ENCODE assay signal across 9 mouse cellular contexts in the genomic region with DNA sequence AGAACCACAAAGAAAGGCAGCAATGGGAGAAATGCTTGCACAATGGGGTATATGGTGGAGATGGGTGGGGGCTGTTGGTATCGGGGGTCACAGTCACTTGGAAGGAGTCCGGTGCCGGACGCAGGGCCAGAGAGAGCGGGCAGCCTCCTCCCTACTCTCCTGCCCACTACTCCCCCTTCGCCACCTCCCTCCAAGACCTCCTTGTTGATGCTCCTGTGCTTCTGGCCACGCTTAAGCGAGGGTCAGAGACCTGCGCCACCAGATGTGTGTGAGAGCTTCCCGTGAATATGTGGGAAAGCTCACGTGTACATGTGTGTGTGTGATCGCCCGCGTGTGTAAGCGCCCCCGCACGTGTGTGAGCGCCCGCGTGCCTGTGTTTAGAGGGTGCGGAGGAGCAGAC. TPM values are rescaled to one million over a fixed set of nuclear protein-coding genes. Genes with fewer than 3 reads are reported as not detected.
DNase-seq lines count a peak whose midpoint lies in the region; ATAC-seq and TF ChIP-seq lines count a peak whose summit lies in the region.
"Had no signal": no experiment of that assay in that cellular context is flagged by ENCODE, and none has a peak within 500 bp of the region (broad histone marks: within the 10 kb centered on the region; RNA-seq: fewer than 3 reads in every experiment).

No protein-coding gene starts in this region.

- H3K4me2 ChIP-seq in liver, embryonic 14.5 days (ENCODE audit: low read depth): peak overlapping the region; percentile 58

- TF ChIP-seq EP300 in liver, embryonic 14.5 days (IDR thresholded peaks at IDR 0.05; ENCODE audit: low read depth): no peak

- H3K4me1 ChIP-seq in liver, embryonic 14.5 days (replicated peaks; ENCODE audit: control insufficient read depth in 2 of 2, insufficient read depth in 2 of 2, low read length in 1 of 2): peaks cover 2 to 8% of the 10 kb centered on the region in 2 experiments; a peak in 2 of 4 replicates

- no peak overlapping the region for H3K27ac ChIP-seq in liver, embryonic 14.5 days

- H3K27me3 ChIP-seq in liver, embryonic 14.5 days (ENCODE audit: control insufficient read depth, insufficient read depth, low read length): peaks cover 29% of the 10 kb centered on the region

- TF ChIP-seq CTCF in liver, embryonic 14.5 days (IDR thresholded peaks at IDR 0.05; ENCODE audit: low read depth): no peak

- no peak overlapping the region for H3K9ac ChIP-seq in liver, embryonic 14.5 days (replicated peaks)

- H3K9me3 ChIP-seq in liver, embryonic 14.5 days (ENCODE audit: control insufficient read depth, low read length): no peaks in the 10 kb centered on the region

- WGBS in liver, embryonic 14.5 days (ENCODE audit: insufficient replicate concordance): 11% methylated on average over 21 of the region's 21 CpGs

- ATAC-seq in cerebellum, adult (ENCODE audit: insufficient number of reproducible peaks, low FRiP score, low TSS enrichment): no peak
- ATAC-seq in liver, embryonic 14.5 days (ENCODE audit: insufficient read depth): no peak

- no peaks in the 10 kb centered on the region for H3K36me3 ChIP-seq in liver, embryonic 14.5 days (replicated peaks; ENCODE audit: control insufficient read depth, insufficient read depth, low read depth)

- DNase-seq in cerebellum, postnatal 25 days: peak; percentile 25
- peak; percentile 19 for DNase-seq in right cerebral cortex, adult 18-20 months
- DNase-seq in right cerebral cortex, postnatal 25 days: no peak
- no peak for DNase-seq in liver, embryonic 14.5 days (ENCODE audit: low read depth in 3 of 3, low spot score in 3 of 3)
- DNase-seq in telencephalon, adult 2 months (ENCODE audit: low read depth, low spot score): peak; percentile 4
- no peak for DNase-seq in adrenal gland, adult 2 months
- DNase-seq in gastrocnemius, postnatal 4 days (ENCODE audit: low spot score in 2 of 2): no peak

- H3K4me3 ChIP-seq in liver, embryonic 14.5 days (ENCODE audit: insufficient read depth in 1 of 2, low read depth in 2 of 2, low read length in 2 of 2): peak overlapping the region; percentile 12 to 25; a peak in 1 of 4 replicates

RNA-seq across cellular contexts. Expression of a gene that starts 0.3 kb away (rescaled TPM):
- polyA plus RNA-seq in liver, embryonic 14.5 days (2012; rRNA removed): 1.0 and 1.3 TPM in 2 replicates
- polyA plus RNA-seq in liver, embryonic 14.5 days (2014; fragmentation: Nextera tagmentation; extraction: Ambion mirVana): 0.74 and 0.87 TPM in 2 replicates
- under 1 TPM; 0.43 to 0.69 TPM for total RNA-seq in adrenal gland, adult 2 months (2021)
- 0.11 and 0.22 TPM in 2 replicates for polyA plus RNA-seq in adrenal gland, adult 2 months (2012; rRNA removed)
- total RNA-seq in gastrocnemius, postnatal 4 days (2021): not detected

RNA-seq across cellular contexts. Expression of a gene that starts 27.8 kb away (rescaled TPM):
- polyA plus RNA-seq in liver, embryonic 14.5 days (2012; rRNA removed): not detected in 2 replicates
- not detected in 2 replicates for polyA plus RNA-seq in liver, embryonic 14.5 days (2014; fragmentation: Nextera tagmentation; extraction: Ambion mirVana)
- total RNA-seq in adrenal gland, adult 2 months (2021): not detected
- not detected in 2 replicates for polyA plus RNA-seq in adrenal gland, adult 2 months (2012; rRNA removed)
- total RNA-seq in gastrocnemius, postnatal 4 days (2021): not detected
- total RNA-seq: left cerebral cortex, adult 18-20 months had no signal

Comparison
In these comparisons a context has a peak if more than half of its experiments do, and no peak if none do; other contexts are left out.
1. DNase-seq: peak in cerebellum, postnatal 25 days (2 of 2), right cerebral cortex, adult 18-20 months (single experiment) and telencephalon, adult 2 months (single experiment); none in right cerebral cortex, postnatal 25 days (single experiment), liver, embryonic 14.5 days (0 of 3), adrenal gland, adult 2 months (single experiment) and gastrocnemius, postnatal 4 days (0 of 2).